Mouse (Mus musculus) MEL (cell line): Measurements from ENCODE around the gene Spaca7.

Source experiments
- CTCF ChIP-seq, 3 experiments: IDR thresholded peaks in 2 of 3; conservative IDR thresholded peaks in 1 of 3; 2 replicates each; pipeline ENCODE4 v1.5.1; 2011 to 2012; ENCODE audit warnings: low read length in 3 of 3, low read depth in 2 of 3, mild to moderate bottlenecking in 2 of 3, improper control_type of control experiment in 1 of 3, inconsistent platforms in 1 of 3, mixed read lengths in 1 of 3, moderate library complexity in 1 of 3; ENCODE audit not compliant: control insufficient read depth in 1 of 3, insufficient read depth in 1 of 3, poor library complexity in 1 of 3, severe bottlenecking in 1 of 3
- EP300 ChIP-seq, 2 experiments: IDR thresholded peaks; 2 replicates each; pipeline ENCODE4 v1.6.1; 2011; ENCODE audit warnings: improper control_type of control experiment in 2 of 2, low read length in 2 of 2, low read depth in 1 of 2, mild to moderate bottlenecking in 1 of 2

- TF ChIP-seq CTCF (IDR thresholded peaks at IDR 0.05 in 2 of 3, conservative IDR thresholded peaks at IDR 0.05 in 1 of 3; ENCODE audit: control insufficient read depth in 1 of 3, insufficient read depth in 1 of 3, low read depth in 2 of 3, low read length in 3 of 3, poor library complexity in 1 of 3, severe bottlenecking in 1 of 3): no peak
- no peak for TF ChIP-seq EP300 (IDR thresholded peaks at IDR 0.05; ENCODE audit: low read depth in 1 of 2, low read length in 2 of 2)
Observed at GRCm38 (mm10) chr8:12608810-12609209, 36.0 kb downstream of the Spaca7 start.
